Comparison of ENCODE assay signal across 8 mouse cellular contexts in the genomic region with DNA sequence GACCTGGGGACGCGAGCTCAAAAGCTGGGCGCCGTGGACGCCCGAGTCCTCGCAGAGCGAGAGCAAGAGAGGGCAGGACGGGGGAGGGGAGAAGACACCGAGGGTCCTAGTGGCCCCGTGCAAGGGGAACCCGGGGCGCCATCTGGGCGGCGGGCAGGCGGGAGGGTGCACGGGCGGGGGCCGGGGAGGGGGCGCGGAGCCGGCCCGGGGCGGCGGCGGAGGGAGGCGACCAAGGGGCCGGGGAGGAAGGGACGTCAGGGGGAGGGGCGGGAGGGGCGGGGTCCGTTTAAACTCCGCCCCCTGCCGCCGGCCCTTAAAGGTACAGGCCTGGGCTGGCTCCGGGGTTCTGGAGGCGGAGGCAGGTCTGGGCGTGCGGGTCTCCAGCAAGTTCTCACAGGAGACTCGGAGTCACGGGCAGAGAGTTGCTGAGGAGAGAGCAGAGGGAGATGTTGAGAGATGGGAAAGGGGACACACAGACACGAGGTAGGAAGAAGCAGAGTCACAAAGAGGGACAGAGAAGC. TPM values are rescaled to one million over a fixed set of nuclear protein-coding genes. Genes with fewer than 3 reads are reported as not detected.
DNase-seq lines count a peak whose midpoint lies in the region; ATAC-seq lines count a peak whose summit lies in the region.

Gene Mark4 (minus strand): TSS at position 231 of the 521 bp plus-strand sequence.

- ATAC-seq in frontal cortex, adult (ENCODE audit: low TSS enrichment): peak; percentile 66
- peak; percentile 29 to 60; a peak in 3 of 4 replicates for ATAC-seq in hematopoietic stem cell, adult 5-6 weeks (replicated peaks in 1 of 2; ENCODE audit: insufficient read depth in 1 of 2, low FRiP score in 2 of 2, low TSS enrichment in 1 of 2, low read depth in 1 of 2, poor library complexity in 2 of 2, severe bottlenecking in 2 of 2)

- DNase-seq in MEL-GATA-1-ER (ENCODE audit: extremely low read depth, low read depth): peak; percentile 59
- DNase-seq in cerebellum, adult 8-10 months: peak; percentile 73
- peak; percentile 75 to 83 for DNase-seq in layer of hippocampus, postnatal 10 days (ENCODE audit: low spot score in 2 of 2)
- DNase-seq in lung, postnatal 10 days: peak; percentile 83
- peak; percentile 80 for DNase-seq in ovary, postnatal 36 days (ENCODE audit: low spot score)
- peak; percentile 77 for DNase-seq in thymus, postnatal 25 days

RNA-seq across cellular contexts. Expression of gene Mark4, which starts in this region (rescaled TPM):
- 6.4 and 11.8 TPM in 2 replicates for total RNA-seq in hematopoietic stem cell, adult 5-6 weeks (2017)
- 100 to 1,000 TPM; 115 to 132 TPM for total RNA-seq in layer of hippocampus, postnatal 10 days (2021)

Comparison
In these comparisons a context has a peak if more than half of its experiments do, and no peak if none do; other contexts are left out.
1. Peak in every context shown above with its lines: DNase-seq and ATAC-seq.